Mouse (Mus musculus): ENCODE data around the gene Atg13. TPM values are rescaled to one million over a fixed set of nuclear protein-coding genes. Genes with fewer than 3 reads are reported as not detected.
A peak's percentile ranks its signal among the peaks of the same experiment; 100 is the strongest.

The Atg13 gene
- total RNA-seq, 2 experiments from 2014 or later, result 22.2 to 23.7 TPM

DNA sequence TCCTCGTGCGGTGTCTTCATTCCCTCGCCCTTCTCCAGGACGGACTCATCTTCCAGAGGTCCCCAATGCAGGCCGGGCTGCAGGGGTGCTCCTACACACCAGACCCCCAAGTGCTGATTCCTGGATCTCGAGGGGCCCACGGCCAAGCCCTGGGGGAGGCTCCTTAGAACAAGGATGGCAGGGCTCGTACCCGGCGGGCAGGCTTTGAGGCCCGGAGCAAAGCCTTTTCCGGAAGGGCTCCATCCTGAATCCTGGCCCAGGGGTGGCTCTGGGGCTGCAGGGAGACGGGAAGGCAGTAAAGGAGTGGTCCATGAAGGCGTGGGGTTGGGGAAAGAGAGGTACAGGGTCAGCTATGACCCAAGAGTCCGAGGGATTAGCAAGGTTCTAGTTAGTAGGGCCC lies 61.2 kb downstream of the Atg13 start:
- no peak for DNase-seq

- DNase-seq, result peak; percentile 48
Measured at GRCm38 (mm10) chr2:91646733-91647132, 63.6 kb downstream of the Atg13 start.

DNA sequence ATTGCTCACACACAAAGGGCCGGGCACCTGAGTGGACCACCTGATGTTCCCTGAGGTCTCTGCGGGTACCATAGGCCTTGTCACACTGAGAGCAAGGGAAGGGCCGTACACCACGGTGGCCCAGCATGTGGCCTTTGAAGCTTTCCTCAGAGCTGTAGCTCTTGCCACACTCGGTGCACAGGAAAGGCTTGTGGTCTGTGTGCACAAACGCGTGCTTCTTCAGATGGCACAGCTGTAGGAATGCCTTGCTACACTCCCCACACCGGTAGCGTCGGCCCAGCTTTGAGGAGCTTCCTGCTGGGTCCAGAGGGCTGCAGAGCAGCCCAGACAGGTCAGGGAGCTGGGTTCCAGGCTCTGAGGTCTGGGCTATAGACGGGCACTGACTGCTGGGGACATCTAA lies 64.6 kb downstream of the Atg13 start:
- no peak for DNase-seq

- no peak for DNase-seq
Measured at GRCm38 (mm10) chr2:91645354-91645753, 65.0 kb downstream of the Atg13 start.

DNA sequence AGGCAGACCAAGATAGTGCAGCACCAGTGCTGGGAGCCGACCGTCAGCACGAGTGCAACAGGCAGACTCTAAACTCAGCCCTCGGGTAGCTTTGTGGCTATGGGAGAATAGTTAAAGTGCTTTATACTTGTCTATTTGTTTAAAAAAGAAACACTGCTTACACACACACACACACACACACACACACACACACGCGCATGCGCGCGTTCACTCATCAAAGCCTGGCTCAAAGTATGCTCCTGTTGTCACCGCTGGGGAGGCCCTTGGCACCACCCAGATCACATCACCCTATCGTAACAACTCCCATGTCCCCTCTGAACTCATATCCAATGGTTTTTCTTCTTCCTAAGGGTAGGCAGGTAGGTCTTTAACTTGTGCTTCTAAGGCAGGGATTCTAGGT lies 66.4 kb downstream of the Atg13 start:
- no peak for DNase-seq

- DNase-seq, result no peak
Measured at GRCm38 (mm10) chr2:91642825-91643415, 67.5 kb downstream of the Atg13 start.

GRCm38 (mm10) chr2:91638931-91639330 lies 71.4 kb downstream of the Atg13 start:
- DNase-seq, result no peak

DNA sequence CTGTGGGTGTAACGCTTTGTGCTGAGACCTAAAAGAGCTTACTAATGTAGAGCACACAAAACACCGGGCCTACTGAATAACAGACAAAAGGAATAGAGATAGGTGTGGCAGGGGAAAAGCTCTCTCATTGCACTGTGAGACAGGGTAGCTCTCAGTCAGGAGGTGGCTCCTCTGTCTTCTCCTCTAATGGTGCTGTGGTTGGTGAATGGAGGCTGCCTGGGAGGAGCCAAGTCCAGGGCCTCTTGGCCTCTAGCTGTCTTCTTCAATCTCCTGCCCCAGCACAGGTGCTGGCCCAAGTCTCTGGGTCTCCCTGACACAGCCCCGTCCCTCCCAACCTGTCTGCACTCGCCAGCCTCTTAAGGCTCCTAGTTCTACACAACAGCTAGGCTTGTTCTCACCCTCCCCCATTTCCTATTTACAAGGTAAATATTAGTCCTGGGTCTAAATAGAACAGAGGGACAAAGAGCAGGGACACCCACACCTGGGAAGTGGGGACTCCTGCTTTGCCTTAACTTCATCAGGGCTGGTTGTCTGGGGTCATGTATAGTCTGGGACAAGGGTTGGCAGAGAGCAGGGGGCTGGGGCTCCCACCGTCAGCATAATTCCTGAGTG lies 73.5 kb downstream of the Atg13 start:
- no peak for DNase-seq

GRCm38 (mm10) chr2:91636229-91636628 lies 74.1 kb downstream of the Atg13 start, which contains the start of gene F2:
TSS of gene F2 (minus strand) at chr2:91636414.
- DNase-seq, result no peak

GRCm38 (mm10) chr2:91635486-91635885 lies 74.9 kb downstream of the Atg13 start:
- no peak for DNase-seq

DNA sequence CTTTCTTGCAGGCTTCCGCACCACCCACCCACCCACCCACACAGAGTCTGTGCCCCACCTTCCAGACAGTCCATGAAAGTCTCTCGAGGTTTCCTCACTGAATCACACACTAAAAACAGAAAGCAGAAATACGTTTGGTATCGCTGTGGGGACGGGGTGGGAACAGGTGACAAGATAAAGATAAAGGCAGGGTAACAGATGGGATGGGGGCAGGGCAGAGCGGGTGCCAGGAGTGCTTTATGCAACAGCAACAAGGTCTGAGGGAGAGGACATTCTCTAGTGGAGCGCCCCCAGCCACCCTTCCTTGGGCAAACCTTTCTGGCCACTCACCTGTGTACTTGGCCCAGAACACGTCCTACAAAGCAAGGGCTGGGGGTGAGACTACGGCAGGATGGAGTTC lies 75.5 kb downstream of the Atg13 start:
- no peak for DNase-seq

DNA sequence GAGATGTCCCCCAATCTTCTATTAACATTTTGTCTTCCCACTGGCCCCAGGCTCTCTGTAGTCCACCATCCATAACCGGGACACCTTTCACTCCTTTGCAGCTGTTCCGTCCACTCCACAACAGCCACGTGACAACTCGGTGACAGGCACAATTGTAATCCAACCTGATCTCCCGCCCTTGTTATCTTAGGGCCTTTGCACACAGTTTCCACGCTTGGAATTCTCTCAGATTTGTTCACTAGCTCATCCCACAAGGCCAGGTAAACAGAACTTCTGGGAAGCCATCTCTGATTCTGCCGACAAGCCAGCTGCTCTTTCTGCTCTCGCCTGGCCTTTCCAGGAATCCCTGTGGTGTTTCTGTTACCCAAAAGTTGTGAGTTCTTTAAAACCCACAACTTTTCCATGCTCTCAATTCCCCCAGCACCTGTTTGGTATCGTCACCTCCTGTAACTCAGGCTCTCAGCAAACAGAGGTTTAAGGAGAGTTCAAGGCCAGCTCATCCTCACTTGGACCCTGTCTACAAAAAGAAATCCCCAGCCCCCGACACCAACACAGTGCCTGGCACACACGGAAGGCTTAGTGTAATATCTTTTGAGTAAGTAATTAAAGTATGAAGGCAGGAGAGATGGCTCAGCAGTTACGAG lies 76.9 kb downstream of the Atg13 start:
- DNase-seq, result no peak

- no peak for DNase-seq
Measured at GRCm38 (mm10) chr2:91632316-91632715, 78.1 kb downstream of the Atg13 start.

DNA sequence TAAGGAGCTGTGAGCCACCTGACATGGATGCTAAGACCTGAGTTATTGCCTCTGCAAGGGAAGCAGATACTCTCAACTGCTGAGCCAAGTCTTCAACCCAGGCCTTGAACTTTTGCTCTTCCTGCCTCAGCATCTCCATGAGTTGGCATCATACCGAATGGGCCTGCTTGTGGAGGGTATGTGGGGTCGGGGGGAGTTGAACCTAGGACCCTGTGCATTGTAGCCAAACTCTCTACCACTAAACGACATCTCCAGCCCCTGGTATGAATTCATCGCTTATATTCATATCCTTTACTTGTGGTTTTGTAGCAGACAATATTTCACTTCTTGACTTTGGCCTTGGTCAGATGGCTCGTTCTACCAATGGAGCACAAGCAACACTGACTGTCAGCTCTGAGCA lies 78.5 kb downstream of the Atg13 start:
- DNase-seq, result no peak

GRCm38 (mm10) chr2:91630384-91630783 lies 80.0 kb downstream of the Atg13 start:
- DNase-seq, result no peak

GRCm38 (mm10) chr2:91629682-91630081 lies 80.7 kb downstream of the Atg13 start:
- DNase-seq, result no peak

- DNase-seq, result no peak
Measured at GRCm38 (mm10) chr2:91628171-91628570, 82.2 kb downstream of the Atg13 start.

- no peak for DNase-seq
Measured at GRCm38 (mm10) chr2:91627486-91627885, 82.9 kb downstream of the Atg13 start.

Other genes with a start within 250 kb of the Atg13 start
- gene Ckap5, start 183.8 kb downstream of the Atg13 start, total RNA-seq (2021), result 10 to 100 TPM; 41.5 to 48.1 TPM
- gene F2, start 74.2 kb downstream of the Atg13 start, total RNA-seq (2021), result 1 to 10 TPM in 1 of 2 experiments, under 1 TPM in 1; 0.16 to 1.1 TPM
- 1 to 10 TPM; 5.9 to 6.4 TPM for gene Zfp408, start 60.8 kb downstream of the Atg13 start, total RNA-seq (2021)
- gene Arhgap1, start 60.7 kb downstream of the Atg13 start, total RNA-seq (2021), result 10 to 100 TPM; 23.6 to 28.1 TPM
- gene Harbi1, start 276 bp upstream of the Atg13 start, total RNA-seq (2021), result 1 to 10 TPM; 4.4 TPM
- gene Ambra1, start 19.6 kb upstream of the Atg13 start, total RNA-seq (2021), result 10 to 100 TPM; 16.6 to 22.1 TPM
- gene Chrm4, start 216.7 kb upstream of the Atg13 start, total RNA-seq (2021), result under 1 TPM in 1 of 2 experiments, not detected in 1; 0.16 TPM
- gene Mdk, start 221.7 kb upstream of the Atg13 start, total RNA-seq (2021), result 10 to 100 TPM; 43.3 to 55.2 TPM
- gene Gm9821, start 235.1 kb upstream of the Atg13 start, total RNA-seq (2021), result not detected